Mouse (Mus musculus): ENCODE measurements at regions not wholly inside any gene's neighbourhood (a gene's known extent, or its start where the extent isn't known, plus 50 kb on each side); places are given as distances from the start of the nearest gene placed in this dataset.

- Histone ChIP-seq H3K4me1 (replicated peaks; ENCODE audit: control insufficient read depth, insufficient read depth, low read length) (no peaks in the 10 kb centered on the region), H3K4me2 (replicated peaks; ENCODE audit: low read depth, low read length) (no peak overlapping the region), H3K36me3 (ENCODE audit: control insufficient read depth, insufficient read depth, low read length) (no peaks in the 10 kb centered on the region), H3K27me3 (ENCODE audit: control insufficient read depth, insufficient read depth, low read length) (no peaks in the 10 kb centered on the region), H3K9ac (ENCODE audit: low read depth, low read length) (no peak overlapping the region), H3K4me3 (ENCODE audit: low read depth, low read length) (no peak overlapping the region), H3K27ac (ENCODE audit: low read depth, low read length) (no peak overlapping the region), H3K9me3 (ENCODE audit: control insufficient read depth, low read length) (no peaks in the 10 kb centered on the region)
- DNase-seq (ENCODE audit: low spot score) (no peak), ATAC-seq (ENCODE audit: low FRiP score) (no peak)
- 82% methylated on average over 7 of the region's 7 CpGs for WGBS
Observed at GRCm38 (mm10) chr16:65916831-65917230, 101.8 kb downstream of the Vgll3 start.

- DNase-seq (ENCODE audit: low spot score) (no peak), ATAC-seq (ENCODE audit: low FRiP score) (no peak)
- no peaks in the 10 kb centered on the region for H3K9me3 ChIP-seq (ENCODE audit: control insufficient read depth, low read length)
- H3K27me3 ChIP-seq (ENCODE audit: control insufficient read depth, insufficient read depth, low read length), result no peaks in the 10 kb centered on the region
- H3K9ac ChIP-seq (ENCODE audit: low read depth, low read length), result no peak overlapping the region
- no peaks in the 10 kb centered on the region for H3K4me1 ChIP-seq (replicated peaks; ENCODE audit: control insufficient read depth, insufficient read depth, low read length)
- WGBS, result 82% methylated on average over 1 of the region's 1 CpGs
- H3K27ac ChIP-seq (ENCODE audit: low read depth, low read length), result no peak overlapping the region
- no peak overlapping the region for H3K4me3 ChIP-seq (ENCODE audit: low read depth, low read length)
- no peaks in the 10 kb centered on the region for H3K36me3 ChIP-seq (ENCODE audit: control insufficient read depth, insufficient read depth, low read length)
- no peak overlapping the region for H3K4me2 ChIP-seq (replicated peaks; ENCODE audit: low read depth, low read length)
Observed at GRCm38 (mm10) chr16:65925986-65926385, 110.9 kb downstream of the Vgll3 start.

- H3K4me2 ChIP-seq (replicated peaks; ENCODE audit: low read depth, low read length), result no peak overlapping the region
- no peaks in the 10 kb centered on the region for H3K9me3 ChIP-seq (ENCODE audit: control insufficient read depth, low read length)
- no peaks in the 10 kb centered on the region for H3K36me3 ChIP-seq (ENCODE audit: control insufficient read depth, insufficient read depth, low read length)
- no peak overlapping the region for H3K4me3 ChIP-seq (ENCODE audit: low read depth, low read length)
- no peak overlapping the region for H3K9ac ChIP-seq (ENCODE audit: low read depth, low read length)
- H3K4me1 ChIP-seq (replicated peaks; ENCODE audit: control insufficient read depth, insufficient read depth, low read length), result no peaks in the 10 kb centered on the region
- no peak overlapping the region for H3K27ac ChIP-seq (ENCODE audit: low read depth, low read length)
- no peak for ATAC-seq (ENCODE audit: low FRiP score)
- WGBS, result 83% methylated on average over 4 of the region's 4 CpGs
- no peak for DNase-seq (ENCODE audit: low spot score)
- H3K27me3 ChIP-seq (ENCODE audit: control insufficient read depth, insufficient read depth, low read length), result no peaks in the 10 kb centered on the region
Observed at GRCm38 (mm10) chr16:65963829-65964228, 148.8 kb downstream of the Vgll3 start.

GRCm38 (mm10) chr16:65964260-65964659, 149.2 kb downstream of the Vgll3 start:
- no peaks in the 10 kb centered on the region for H3K36me3 ChIP-seq (ENCODE audit: control insufficient read depth, insufficient read depth, low read length)
- DNase-seq (ENCODE audit: low spot score), result no peak
- H3K27ac ChIP-seq (ENCODE audit: low read depth, low read length), result no peak overlapping the region

GRCm38 (mm10) chr16:65977075-65977474, 162.0 kb downstream of the Vgll3 start:
- WGBS, result 86% methylated on average over 4 of the region's 4 CpGs
- no peaks in the 10 kb centered on the region for H3K4me1 ChIP-seq (replicated peaks; ENCODE audit: control insufficient read depth, insufficient read depth, low read length)
- ATAC-seq (ENCODE audit: low FRiP score) (no peak), DNase-seq (ENCODE audit: low spot score) (no peak)
- H3K36me3 ChIP-seq (ENCODE audit: control insufficient read depth, insufficient read depth, low read length), result no peaks in the 10 kb centered on the region
- H3K27me3 ChIP-seq (ENCODE audit: control insufficient read depth, insufficient read depth, low read length), result no peaks in the 10 kb centered on the region
- H3K4me3 ChIP-seq (ENCODE audit: low read depth, low read length), result no peak overlapping the region
- no peak overlapping the region for H3K9ac ChIP-seq (ENCODE audit: low read depth, low read length)
- H3K9me3 ChIP-seq (ENCODE audit: control insufficient read depth, low read length), result no peaks in the 10 kb centered on the region
- no peak overlapping the region for H3K4me2 ChIP-seq (replicated peaks; ENCODE audit: low read depth, low read length)
- no peak overlapping the region for H3K27ac ChIP-seq (ENCODE audit: low read depth, low read length)

More at GRCm38 (mm10) chr16:65964260-65964659, 149.2 kb downstream of the Vgll3 start:
- Histone ChIP-seq H3K4me2 (replicated peaks; ENCODE audit: low read depth, low read length) (no peak overlapping the region), H3K4me3 (ENCODE audit: low read depth, low read length) (no peak overlapping the region), H3K27me3 (ENCODE audit: control insufficient read depth, insufficient read depth, low read length) (no peaks in the 10 kb centered on the region), H3K9me3 (ENCODE audit: control insufficient read depth, low read length) (no peaks in the 10 kb centered on the region), H3K9ac (ENCODE audit: low read depth, low read length) (no peak overlapping the region), H3K4me1 (replicated peaks; ENCODE audit: control insufficient read depth, insufficient read depth, low read length) (no peaks in the 10 kb centered on the region)
- 54% methylated on average over 1 of the region's 1 CpGs for WGBS
- peak; percentile 64 for ATAC-seq (ENCODE audit: low FRiP score)

GRCm38 (mm10) chr16:65987186-65987585, 172.1 kb downstream of the Vgll3 start:
- Histone ChIP-seq H3K27ac (ENCODE audit: low read depth, low read length) (no peak overlapping the region), H3K4me3 (ENCODE audit: low read depth, low read length) (no peak overlapping the region), H3K9me3 (ENCODE audit: control insufficient read depth, low read length) (no peaks in the 10 kb centered on the region), H3K27me3 (ENCODE audit: control insufficient read depth, insufficient read depth, low read length) (no peaks in the 10 kb centered on the region), H3K4me1 (replicated peaks; ENCODE audit: control insufficient read depth, insufficient read depth, low read length) (no peaks in the 10 kb centered on the region), H3K36me3 (ENCODE audit: control insufficient read depth, insufficient read depth, low read length) (no peaks in the 10 kb centered on the region), H3K9ac (ENCODE audit: low read depth, low read length) (no peak overlapping the region), H3K4me2 (replicated peaks; ENCODE audit: low read depth, low read length) (no peak overlapping the region)
- DNase-seq (ENCODE audit: low spot score) (no peak), ATAC-seq (ENCODE audit: low FRiP score) (no peak; the same call in 1 of the 2 replicates)
- WGBS, result 46% methylated on average over 2 of the region's 2 CpGs

GRCm38 (mm10) chr16:65999343-65999742, 184.3 kb downstream of the Vgll3 start:
- Histone ChIP-seq H3K27ac (ENCODE audit: low read depth, low read length) (no peak overlapping the region), H3K9me3 (ENCODE audit: control insufficient read depth, low read length) (no peaks in the 10 kb centered on the region), H3K4me3 (ENCODE audit: low read depth, low read length) (no peak overlapping the region), H3K27me3 (ENCODE audit: control insufficient read depth, insufficient read depth, low read length) (no peaks in the 10 kb centered on the region), H3K9ac (ENCODE audit: low read depth, low read length) (no peak overlapping the region), H3K4me2 (replicated peaks; ENCODE audit: low read depth, low read length) (no peak overlapping the region), H3K4me1 (replicated peaks; ENCODE audit: control insufficient read depth, insufficient read depth, low read length) (no peaks in the 10 kb centered on the region), H3K36me3 (ENCODE audit: control insufficient read depth, insufficient read depth, low read length) (no peaks in the 10 kb centered on the region)
- ATAC-seq (ENCODE audit: low FRiP score) (no peak), DNase-seq (ENCODE audit: low spot score) (no peak)
- 90% methylated on average over 1 of the region's 1 CpGs for WGBS

- Histone ChIP-seq H3K36me3 (ENCODE audit: control insufficient read depth, insufficient read depth, low read length) (no peaks in the 10 kb centered on the region), H3K27ac (ENCODE audit: low read depth, low read length) (no peak overlapping the region), H3K9ac (ENCODE audit: low read depth, low read length) (no peak overlapping the region), H3K4me3 (ENCODE audit: low read depth, low read length) (no peak overlapping the region), H3K4me2 (replicated peaks; ENCODE audit: low read depth, low read length) (no peak overlapping the region), H3K9me3 (ENCODE audit: control insufficient read depth, low read length) (no peaks in the 10 kb centered on the region), H3K27me3 (ENCODE audit: control insufficient read depth, insufficient read depth, low read length) (no peaks in the 10 kb centered on the region), H3K4me1 (replicated peaks; ENCODE audit: control insufficient read depth, insufficient read depth, low read length) (no peaks in the 10 kb centered on the region)
- WGBS, result 86% methylated on average over 6 of the region's 6 CpGs
- DNase-seq (ENCODE audit: low spot score) (no peak), ATAC-seq (ENCODE audit: low FRiP score) (no peak)
Observed at GRCm38 (mm10) chr16:66000728-66001273, 185.7 kb downstream of the Vgll3 start.

- H3K27ac ChIP-seq (ENCODE audit: low read depth, low read length), result no peak overlapping the region
- no peak overlapping the region for H3K4me2 ChIP-seq (replicated peaks; ENCODE audit: low read depth, low read length)
- H3K9me3 ChIP-seq (ENCODE audit: control insufficient read depth, low read length), result no peaks in the 10 kb centered on the region
- no peaks in the 10 kb centered on the region for H3K36me3 ChIP-seq (ENCODE audit: control insufficient read depth, insufficient read depth, low read length)
- 87% methylated on average over 9 of the region's 9 CpGs for WGBS
- H3K4me3 ChIP-seq (ENCODE audit: low read depth, low read length), result no peak overlapping the region
- no peak for DNase-seq (ENCODE audit: low spot score)
- no peaks in the 10 kb centered on the region for H3K27me3 ChIP-seq (ENCODE audit: control insufficient read depth, insufficient read depth, low read length)
- H3K4me1 ChIP-seq (replicated peaks; ENCODE audit: control insufficient read depth, insufficient read depth, low read length), result no peaks in the 10 kb centered on the region
- H3K9ac ChIP-seq (ENCODE audit: low read depth, low read length), result no peak overlapping the region
- no peak for ATAC-seq (ENCODE audit: low FRiP score)
Observed at GRCm38 (mm10) chr16:66004689-66005088, 189.6 kb downstream of the Vgll3 start.
